Mouse (Mus musculus) stomach, postnatal 0 days (tissue): ENCODE data around the gene Lin37.

Experiments used
- CTCF ChIP-seq: IDR thresholded peaks from 2 replicates; pipeline ENCODE4 v1.5.1; 2016; ENCODE audit warnings: antibody characterized with exemption, low read depth, mild to moderate bottlenecking, moderate library complexity
- EP300 ChIP-seq: optimal IDR thresholded peaks from 2 replicates; pipeline ENCODE3; 2016; ENCODE audit warnings: antibody characterized with exemption

GRCm38 (mm10) chr7:30572969-30573368 is 13.3 kb upstream of the Lin37 start:
- TF ChIP-seq CTCF (no peak), EP300 (no peak)
